Mouse (Mus musculus): ENCODE measurements around the gene Zfp830.
A peak's percentile ranks its signal among the peaks of the same experiment; 100 is the strongest.

The Zfp830 gene

DNA sequence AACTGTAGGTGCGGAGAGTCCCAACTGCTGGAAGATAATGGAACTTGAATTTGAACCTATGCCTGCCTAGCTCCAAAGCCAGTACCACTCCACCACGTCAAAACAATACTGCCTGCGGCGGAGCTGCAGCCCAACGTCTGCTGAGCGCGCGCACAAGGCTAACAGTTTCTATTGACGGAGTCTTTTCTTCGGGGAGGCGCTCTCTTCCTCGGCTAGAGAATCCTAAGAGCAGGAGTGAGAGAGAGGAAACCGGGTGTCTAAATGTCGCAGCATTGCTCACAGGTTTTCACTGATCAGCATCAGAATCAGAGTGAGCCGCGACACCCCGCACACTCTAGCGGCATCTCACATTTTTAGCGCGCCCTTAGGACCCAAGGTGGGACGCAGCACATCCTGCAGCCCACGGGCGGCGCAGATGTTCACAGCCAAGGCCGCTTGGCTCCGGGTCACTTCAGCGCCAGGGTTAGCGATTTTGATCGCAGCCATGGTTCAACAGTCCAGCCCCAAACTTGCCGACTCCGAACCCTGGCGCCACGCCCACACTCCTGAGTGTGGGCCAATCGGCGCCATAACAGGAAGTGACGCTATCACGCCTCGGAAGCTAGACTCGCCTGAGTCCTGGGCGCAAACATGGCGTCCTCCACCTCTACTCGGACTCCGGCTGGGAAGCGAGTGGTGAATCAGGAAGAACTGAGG lies at the start of gene Zfp830, which contains the start of gene Cct6b:
TSS of gene Zfp830 (plus strand) at position 604 of the 696 bp plus-strand sequence.
TSS of gene Cct6b (minus strand) at position 580 of the 696 bp plus-strand sequence.
- DNase-seq: peak; percentile 94

DNA sequence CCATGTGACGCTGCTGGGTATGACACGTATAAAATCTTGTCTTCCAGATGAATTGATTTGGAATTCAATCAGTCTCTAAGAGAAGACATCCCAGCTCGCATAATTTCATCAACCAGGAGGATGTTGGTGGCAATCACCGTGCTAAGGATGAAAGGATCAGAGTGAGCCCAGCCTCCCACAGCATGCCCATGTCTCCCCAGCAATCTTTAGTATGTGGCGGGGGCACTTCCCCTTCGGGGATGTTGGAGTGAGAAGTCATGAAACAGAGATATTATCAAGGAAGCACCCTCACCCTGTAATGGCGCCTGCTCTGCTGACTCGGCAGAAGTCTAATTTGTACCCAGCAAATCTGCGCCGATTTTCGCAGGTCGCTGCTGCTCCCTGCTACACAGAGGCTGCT lies 44.9 kb upstream of the Zfp830 start:
- no peak for DNase-seq

DNA sequence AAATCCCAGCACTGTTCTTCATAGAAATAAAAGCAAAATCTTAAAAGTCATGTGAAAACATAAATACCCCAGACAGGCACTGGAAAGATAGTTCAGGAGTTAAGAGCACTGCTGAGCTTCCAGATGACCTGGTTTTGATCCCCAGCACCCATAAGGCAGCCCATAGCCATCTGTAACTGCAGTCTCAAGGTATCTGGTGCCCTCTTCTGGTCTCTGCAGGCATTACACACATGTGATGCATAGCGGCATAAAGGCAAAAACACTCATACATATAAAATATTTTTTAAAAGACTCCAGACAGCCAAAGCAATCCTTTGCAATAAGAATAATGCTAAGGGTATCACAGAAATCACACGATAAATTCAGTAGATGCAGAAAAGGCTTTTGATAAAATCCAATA lies 37.3 kb upstream of the Zfp830 start:
- DNase-seq: no peak

DNA sequence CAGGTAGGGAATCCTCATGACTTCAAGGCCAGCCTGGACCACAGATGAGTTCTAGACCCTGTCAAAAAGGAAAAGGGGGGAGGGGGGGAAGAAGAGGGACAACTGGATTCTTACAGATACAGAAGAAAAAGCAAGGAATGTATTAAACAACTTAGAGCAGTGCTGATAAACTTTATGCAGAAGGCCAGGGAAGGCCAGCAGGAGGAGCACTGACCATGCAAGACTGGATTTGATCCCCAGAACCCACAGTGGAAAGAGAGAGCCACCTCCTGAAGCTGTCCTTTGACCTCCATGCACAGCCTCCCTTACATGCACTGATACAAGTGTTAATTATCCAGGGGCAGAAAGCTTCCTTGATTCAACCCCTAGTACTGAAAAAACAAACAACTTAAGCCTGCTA lies 29.9 kb upstream of the Zfp830 start:
- DNase-seq: no peak

DNA sequence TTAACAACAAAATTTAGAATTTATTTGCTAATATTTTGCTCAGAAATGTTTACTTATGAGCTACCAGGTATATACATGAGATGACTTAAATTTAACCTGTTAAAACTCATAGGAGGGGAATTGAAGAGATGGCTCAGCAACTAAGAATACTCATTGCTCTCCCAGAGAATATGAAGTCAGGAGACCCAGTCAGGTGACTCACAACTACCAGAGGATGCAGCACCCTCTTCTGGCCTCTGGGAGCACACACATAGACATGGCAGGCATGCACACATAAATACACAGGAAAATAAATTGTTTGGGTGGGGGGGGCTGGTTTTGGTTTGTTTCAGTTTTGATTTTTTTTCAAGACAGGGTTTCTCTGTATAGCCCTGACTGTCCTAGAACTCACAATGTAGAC lies 25.1 kb upstream of the Zfp830 start:
- no peak for DNase-seq

DNA sequence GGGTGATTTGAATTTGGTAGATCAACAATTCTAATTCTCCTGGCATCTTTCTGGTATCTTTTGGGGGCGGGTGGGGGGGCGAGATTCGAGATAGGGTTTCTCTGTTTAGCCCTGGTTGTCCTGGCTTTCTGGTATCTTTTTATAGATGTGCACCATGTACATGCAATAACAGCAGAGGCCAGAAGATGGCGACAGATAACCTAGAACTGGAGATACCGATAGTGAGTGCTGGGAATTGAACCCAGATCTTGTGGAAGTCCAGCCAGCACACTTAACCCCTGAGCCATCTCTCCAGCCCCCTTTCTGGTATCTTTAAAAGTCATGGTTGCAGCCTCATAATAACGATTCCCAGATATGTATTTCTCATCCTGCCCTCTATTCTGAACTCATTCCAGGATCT lies 18.0 kb upstream of the Zfp830 start:
- DNase-seq: peak; percentile 14

DNA sequence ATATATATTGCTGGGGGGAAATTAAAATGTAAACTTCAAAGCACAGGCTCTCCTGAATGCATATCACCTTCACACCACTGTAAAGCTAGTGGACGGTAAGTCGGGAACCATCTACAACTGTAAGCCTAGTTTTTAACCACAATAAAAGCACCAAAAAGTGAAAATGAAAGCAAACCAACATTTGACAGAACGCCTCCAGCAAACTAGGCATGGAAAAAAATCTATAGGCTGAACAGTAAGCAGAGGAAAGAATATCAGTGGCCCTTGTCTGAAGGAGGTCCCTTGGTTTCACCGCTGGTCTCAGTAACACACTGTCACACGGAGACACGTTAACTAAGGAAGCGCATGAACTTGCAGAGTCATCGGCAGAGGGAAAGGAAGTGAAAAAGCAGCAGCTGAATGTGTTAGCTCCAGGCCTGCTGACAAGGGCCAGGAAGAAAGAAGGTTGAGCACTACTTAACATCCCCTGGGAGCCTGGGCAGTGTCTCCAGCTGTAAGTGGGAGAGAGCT lies 17.2 kb upstream of the Zfp830 start:
- no peak for DNase-seq

DNA sequence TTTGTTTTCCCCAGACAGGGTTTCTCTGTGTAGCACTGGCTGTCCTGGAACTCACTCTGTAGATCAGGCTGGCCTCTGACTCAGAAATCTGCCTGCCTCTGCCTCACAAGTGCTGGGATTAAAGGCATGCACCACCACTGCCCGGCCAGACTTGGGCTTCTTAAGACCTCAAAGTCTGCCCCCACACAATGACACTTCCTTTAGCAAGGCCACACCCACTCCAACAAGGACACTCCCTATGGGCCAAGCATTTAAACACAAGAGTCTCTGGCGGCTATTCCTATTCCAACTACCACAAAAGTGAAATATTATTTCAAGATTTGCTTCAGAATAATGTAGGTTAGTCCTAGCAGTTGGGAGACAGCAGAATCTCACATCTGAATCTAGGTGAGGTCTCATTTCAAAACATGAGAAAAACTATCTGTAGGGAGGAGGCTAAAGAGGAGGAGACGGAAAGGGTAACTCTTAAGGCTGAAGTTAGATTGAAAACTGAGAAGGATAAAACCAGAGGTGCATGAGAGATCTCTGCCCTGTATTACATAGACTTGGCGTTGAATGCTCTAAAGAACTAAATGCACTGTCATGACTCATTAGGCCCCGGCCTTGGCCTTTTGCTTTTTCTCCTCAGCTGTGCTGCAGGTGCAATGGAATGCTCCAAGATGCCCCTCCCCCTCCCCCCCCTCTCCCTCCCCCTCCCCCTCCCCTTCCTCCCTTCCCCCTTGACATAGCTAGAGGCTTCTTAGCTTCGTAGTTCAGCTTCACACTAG lies 11.6 kb upstream of the Zfp830 start:
- DNase-seq: no peak

DNA sequence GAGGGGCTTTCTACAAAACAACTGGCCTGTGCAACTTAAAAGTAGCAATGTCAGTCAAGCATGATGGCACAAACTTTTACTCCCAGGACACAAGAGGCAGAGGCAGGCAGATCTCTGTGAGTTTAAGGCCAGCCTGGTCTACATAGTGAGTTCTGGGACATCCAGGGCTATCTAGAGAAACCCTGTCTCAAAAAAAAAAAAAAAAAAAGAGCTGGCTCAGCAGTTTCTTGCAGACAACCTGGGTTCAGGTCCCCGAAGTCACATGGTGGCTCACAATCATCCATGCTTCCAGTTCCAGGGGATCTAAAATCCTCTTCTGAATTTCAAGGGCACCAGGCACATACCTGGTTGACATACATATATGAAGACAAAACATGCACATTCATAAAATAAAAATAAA lies 8.2 kb upstream of the Zfp830 start:
- no peak for DNase-seq

DNA sequence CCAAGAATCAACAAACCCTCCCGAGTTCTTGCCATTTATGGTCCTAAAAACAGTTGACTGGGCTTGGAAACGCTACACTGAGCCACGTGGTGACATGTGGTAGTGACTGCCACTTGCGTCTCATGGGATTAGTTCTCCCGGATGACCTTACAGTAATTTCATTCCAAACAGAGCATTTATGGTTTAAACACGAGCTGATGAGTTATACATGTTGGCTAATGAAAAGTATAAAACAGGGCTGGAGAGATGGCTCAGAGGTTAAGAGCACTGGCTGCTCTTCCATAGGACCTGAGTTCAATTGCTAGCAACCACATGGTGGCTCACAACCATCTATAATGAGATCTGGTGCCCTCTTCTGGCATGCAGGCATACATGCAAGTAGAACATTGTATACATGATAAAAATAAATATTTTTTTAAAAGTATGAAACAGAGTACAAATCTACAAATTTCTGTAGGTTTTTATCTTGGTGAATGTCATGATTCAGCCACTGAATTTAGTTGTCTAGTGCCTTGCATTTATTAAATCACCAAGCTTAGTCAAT lies 1.8 kb upstream of the Zfp830 start:
- DNase-seq: no peak

DNA sequence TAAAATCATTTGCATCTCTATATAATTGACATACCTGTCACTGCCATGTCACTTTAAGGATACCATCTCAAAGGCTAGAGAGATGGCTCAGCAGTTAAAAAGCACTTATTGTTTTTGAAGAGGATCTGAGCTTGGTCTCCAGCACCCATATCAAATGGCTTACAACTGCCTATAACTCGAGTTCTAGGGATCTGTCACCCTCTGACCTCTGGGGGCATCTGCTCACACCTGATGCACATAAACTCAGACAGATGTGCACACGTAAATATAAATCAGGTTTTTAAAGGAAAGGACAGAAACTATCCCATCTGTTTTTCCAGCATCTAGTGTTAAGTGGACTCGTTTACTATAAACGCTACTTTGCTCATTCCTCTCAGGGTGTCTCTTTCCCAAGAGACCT lies 884 bp upstream of the Zfp830 start:
- DNase-seq: no peak

DNA sequence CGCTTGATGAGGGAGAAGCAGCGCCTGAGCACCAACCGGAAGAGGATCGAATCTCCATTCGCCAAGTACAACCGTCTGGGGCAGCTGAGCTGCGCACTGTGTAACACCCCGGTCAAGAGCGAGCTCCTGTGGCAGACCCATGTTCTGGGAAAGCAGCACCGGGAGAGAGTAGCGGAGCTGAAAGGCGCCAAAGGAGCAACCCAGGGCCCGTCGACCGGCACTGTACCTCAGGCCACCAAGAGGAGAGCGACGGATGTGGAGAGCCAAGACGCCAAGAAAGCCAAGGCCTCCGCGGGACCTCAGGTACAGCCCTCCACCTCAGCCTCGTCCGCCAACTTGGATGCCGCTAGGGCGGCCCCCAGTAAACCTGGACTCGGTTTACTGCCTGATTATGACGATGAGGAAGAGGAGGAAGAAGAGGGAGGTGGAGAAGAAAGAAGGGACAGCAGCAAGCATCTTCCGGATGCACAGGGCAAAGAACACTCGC lies 336 bp downstream of the Zfp830 start:
- no peak for DNase-seq

DNA sequence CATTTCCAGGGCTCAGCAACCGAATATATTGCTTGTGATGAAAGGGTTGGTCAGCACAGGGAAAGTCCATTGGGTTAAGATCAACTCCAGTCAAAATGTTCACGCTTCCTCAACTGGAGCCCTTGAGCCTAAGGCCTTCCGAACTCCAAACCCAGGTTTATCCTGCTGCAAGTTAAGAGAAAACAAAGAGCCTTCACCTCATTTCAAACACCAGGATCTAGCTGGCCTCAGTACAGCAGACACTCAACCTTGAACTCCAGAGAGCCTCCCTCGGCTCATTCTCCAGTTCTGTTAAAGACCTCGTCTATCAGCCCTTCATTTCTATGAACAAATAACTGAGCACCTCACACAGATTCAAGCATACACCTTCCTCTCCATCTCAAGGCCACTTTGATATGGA lies 16.0 kb downstream of the Zfp830 start:
- no peak for DNase-seq

DNA sequence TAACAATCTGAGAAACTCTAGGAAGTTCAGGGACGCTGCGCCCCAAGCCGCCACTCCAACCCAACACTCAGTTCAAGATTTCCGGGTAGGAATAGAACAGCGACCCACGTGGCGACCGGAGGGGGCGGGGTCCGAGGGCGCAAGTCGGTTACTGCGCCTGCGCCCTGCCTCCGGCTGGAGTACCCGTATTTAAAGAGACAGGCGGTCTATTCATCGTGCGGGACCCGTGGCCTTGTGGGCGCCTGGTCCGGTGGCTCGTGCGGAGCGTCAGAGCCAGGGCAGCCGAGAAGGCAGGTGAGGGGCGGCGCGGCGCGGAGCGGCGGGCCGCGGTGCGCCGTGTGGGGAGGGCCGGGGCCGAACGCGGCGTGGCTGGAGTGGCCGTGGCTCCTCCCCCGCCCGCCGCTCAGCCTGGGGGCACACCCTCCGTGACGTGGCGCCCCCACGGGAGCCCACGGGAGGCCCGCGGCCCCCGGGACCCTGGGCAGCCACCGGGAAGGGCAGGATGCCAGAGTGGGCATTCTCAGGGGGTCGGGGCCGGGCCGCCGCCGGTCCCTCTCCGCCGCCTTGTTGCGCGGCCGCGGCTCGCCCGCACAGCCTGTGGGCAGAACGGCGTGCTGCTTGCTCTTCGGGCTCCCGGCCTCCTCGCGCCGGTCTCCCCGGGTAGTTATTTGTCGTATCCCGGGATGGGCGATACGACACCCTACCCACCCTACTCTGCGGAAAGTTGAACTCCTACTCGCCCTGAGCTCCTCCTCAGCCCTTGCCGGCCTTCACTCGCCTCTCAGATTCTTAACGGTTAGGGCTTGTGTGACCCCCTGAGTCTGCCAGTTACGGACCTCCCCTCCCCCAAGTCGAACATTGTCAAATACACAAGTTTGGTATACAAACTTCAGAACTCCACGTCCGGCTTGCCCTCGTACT lies 17.1 kb downstream of the Zfp830 start, which contains the start of gene Lig3:
TSS of gene Lig3 (plus strand) at position 126 of the 921 bp plus-strand sequence.
- DNase-seq: peak; percentile 94

DNA sequence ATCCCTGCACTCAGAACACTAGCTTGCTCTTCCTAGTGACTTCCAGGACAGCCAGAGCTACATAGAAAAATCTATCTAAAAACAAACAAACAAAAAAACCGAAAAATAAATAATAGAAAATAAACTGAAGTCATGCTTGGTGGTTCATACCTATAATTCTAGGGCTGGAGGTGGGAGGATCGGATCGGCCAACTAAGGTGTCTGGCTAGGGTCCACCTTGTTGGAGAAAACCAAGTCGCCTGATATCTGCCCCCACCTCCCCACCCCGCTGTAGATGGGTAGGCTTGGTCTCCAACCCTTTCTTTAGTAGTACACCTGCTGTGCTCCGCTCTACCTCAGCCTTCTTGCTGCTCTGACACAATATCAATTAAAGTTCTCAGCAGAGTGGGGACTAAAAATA lies 18.1 kb downstream of the Zfp830 start:
- DNase-seq: no peak

DNA sequence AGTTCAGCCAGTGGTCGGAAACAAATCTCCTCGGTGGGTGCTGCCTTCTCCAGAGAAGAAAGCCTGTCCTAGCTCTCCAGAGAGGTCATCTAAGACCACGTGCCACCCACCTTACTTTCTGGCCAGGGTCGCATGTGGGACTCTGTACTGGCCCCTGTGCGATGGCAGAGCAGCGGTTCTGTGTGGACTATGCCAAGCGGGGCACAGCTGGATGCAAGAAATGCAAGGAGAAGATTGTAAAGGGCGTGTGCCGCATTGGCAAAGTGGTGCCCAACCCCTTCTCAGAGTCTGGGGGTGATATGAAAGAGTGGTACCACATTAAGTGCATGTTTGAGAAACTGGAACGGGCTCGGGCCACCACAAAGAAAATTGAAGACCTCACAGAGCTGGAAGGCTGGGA lies 19.3 kb downstream of the Zfp830 start:
- DNase-seq: no peak

DNA sequence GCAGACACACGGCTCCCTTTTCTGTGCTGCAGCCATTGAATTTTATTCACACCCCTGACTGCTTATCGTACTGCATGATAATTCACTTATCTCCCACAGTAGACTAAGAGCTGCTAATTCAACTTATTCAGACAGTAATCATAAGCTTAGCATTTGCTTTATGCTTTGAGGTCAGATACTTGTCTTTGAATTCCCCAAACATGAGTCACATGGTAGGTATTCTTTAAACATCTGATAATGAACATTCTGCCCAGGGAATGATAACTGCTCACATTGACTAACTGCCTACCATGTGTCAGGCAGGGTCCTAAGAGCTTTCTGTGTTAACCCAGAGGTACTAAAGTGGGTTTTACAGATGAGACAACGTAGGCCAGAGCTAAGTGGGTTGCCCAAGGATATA lies 42.5 kb downstream of the Zfp830 start:
- no peak for DNase-seq

DNA sequence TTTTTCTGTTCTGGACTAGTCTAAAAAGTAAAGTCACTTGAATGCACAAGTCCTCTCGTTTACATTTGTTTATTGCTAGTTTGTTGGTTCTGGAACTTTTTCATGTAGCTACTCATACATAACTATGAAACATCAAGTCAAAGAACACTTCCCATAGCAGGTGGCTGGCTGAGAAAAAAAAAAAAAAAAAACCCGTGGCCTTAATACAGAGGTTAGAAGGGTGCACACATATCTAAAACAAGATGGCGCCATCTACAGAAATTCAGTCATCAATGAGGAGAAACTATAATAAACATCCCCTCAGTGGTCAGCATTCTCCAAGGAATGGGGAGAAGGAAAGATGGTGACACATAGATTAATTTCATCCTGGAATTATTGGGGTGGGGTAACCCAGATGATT lies 43.2 kb downstream of the Zfp830 start:
- DNase-seq: no peak

DNA sequence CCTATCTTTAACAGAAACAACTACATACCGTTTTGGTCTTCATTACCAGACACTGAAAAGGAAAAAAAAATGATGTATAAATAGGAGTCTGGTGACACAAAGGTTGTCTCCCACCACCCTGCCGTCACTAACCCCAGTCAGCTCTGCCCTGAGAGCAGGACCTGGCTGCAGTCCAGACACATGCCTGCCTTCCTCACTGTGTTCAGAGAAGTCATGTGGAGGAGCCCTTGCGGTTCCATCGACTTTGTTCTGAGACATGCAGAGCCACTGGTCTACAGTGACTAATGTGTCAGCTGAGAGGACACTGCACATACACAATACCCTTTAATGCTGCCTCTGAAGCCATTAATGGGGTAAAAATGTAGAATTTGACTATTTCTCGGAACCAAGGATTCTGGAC lies 44.3 kb downstream of the Zfp830 start:
- no peak for DNase-seq

All from kidney, adult 11 months (tissue).